Mouse (Mus musculus): ENCODE data around the gene Fars2.
"Not testable (repeated sequence)": the region's sequence is repeated elsewhere in the genome, so short reads cannot be mapped to it uniquely, and the experiment has no call there.

Gene Fars2

GRCm38 (mm10) chr13:36145601-36146000 is 28.4 kb downstream of the Fars2 start:
- no peak for DNase-seq

DNA sequence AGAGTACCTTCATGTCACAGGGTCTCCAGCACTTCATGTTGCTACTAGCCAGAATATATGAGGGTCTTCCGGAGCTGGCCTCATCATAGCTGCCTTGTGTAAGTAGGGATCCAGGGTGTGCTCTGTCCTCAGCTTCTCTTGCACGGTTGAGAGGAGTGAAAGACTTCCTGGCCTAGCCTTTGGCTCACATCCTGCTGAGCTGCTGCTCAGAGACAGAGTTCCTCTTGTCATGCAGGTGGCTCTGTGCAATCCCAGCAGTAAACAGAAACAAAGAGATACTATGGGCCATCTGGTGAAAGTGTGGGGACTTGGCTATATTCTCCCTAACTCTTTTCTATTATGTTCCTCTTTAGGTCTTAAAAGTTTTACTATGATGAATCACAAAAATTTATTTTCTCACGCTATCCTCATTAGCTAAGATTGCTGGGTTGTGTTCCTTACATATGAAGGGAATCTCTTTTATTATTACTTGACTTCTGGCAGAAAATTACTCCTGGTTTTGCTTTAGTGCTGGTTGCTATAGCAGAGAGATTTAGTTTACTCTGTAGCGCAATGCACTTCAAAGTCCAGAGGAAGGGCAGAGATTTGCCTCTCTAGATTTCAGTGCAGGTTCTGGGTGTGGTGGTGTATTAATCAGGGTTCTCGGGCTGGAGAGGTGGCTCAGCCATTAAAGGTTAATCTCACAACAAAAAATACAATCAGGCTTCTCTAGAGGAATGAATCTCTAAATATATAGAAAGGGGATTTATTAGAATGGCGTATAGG is 32.1 kb downstream of the Fars2 start:
- DNase-seq, result peak; percentile 22

- DNase-seq, result no peak
Measured at GRCm38 (mm10) chr13:36150272-36150671, 33.1 kb downstream of the Fars2 start.

DNA sequence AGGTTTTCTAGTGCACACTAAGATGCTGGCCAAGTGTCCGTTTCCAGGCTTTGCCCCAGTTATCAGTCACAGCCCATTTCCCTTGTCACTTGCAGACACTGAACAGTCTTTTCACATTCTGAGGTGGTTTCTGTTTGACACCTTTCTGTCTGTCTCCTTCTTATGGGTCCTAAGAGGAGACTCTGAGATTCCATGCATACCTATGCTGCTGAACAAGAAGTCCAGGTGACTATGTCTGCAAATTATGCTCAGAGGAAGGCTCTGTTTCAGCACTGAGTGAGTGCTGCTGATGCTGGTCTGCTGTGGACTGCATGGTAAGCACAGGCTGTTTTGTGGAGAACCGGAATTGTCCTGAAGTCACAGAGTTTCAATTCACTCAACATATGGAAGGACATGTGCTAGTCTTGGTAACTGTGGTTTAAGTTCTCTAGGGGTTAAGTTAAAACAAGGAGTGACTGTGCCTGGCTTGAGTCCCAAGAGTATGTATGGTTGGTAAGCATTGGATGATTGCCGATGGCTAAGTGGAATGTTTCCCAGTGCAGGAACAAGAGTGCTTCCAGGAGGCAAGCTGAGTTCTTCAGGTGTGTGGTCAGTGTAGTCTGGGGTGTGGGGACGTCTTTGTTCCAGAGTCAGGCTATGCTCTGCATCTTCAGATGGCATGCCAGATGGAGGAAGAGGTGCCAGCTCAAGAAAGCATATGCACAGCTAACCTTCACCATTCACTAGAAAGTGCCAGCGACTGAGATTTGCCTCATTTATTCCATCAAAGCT is 35.7 kb downstream of the Fars2 start:
- no peak for DNase-seq

- no peak for DNase-seq
Measured at GRCm38 (mm10) chr13:36156340-36156931, 39.2 kb downstream of the Fars2 start.

- DNase-seq, result no peak
Measured at GRCm38 (mm10) chr13:36163411-36163810, 46.2 kb downstream of the Fars2 start.

DNA sequence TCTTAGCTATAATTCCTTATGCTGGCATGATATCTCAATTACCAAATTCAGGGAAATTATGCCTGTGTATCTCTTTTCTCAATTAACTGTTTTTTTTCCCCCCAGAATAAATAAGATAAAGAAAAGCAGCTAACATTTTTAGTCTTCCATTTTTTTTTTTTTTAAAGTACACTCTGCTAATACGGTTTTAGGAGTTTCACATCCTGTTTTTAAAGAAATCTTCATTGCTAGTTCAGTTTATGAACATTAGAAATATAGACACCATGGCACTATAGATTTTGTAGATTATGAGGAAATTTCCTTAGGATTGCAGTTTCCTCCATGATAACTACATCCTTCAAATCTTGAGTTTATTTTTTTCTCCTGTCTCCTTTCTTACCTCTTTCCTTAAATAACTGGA is 46.7 kb downstream of the Fars2 start:
- DNase-seq, result no peak

DNA sequence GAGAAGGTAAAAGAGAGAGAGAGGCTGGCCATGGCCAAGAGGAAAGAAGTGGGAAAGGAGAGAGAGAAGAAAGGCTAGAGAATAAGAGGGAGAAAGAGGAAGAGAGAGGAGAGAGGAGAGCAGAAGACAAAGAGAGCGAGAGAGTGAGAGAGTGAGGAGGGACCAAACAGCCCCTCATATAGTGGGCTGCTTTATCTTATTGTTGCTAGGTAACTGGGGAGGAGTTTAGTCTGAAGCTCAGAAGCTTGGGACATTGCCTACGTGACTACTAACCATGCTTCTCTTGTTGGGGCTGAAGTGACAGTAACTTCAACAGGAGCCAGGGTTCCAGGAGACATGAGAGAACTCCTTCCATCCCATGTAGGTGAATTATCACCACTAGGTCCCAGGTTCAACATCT is 55.8 kb downstream of the Fars2 start:
- DNase-seq, result not testable (repeated sequence)

- DNase-seq, result peak; percentile 34
Measured at GRCm38 (mm10) chr13:36174101-36174500, 56.9 kb downstream of the Fars2 start.

- DNase-seq, result no peak
Measured at GRCm38 (mm10) chr13:36174772-36175171, 57.6 kb downstream of the Fars2 start.

DNA sequence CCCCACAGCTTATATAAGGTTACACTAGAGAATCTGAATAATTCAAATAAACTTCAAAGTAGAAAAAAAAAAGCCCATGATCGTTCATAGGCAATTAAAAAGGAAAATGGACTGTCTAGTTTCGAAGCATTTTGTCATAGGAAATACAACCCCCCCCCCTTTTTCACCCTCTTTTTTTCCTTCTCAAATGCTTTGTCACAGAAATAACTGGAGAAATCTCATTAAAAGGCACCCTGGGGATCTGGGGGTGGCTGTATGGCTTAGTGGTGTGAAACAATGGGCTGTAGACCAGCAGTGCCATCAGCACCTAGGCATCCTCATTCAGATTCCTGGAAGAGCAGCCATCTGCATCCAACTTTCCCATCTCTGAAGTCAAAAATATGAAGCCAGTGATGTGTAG is 64.0 kb downstream of the Fars2 start:
- DNase-seq, result no peak

DNA sequence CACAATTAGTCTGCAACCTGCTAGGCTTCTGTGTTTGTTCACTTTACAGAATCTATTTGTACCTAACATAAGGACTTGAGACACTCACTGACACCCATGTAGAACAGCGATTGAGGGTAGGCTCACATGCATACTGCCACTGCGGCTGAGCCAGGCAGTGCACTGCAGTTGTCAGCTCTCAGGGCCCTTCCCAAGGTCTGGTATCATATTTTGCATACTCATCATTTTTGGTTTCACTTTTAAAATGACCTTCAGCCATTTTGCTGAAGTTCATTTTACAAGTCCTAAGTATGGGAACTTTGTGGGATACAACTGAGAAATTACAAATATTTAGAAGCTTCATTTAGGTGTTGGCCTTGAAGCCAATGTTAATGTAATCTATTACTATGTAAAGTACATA is 73.4 kb downstream of the Fars2 start:
- no peak for DNase-seq

GRCm38 (mm10) chr13:36193484-36194113 is 76.4 kb downstream of the Fars2 start:
- no peak for DNase-seq

GRCm38 (mm10) chr13:36199288-36199687 is 82.1 kb downstream of the Fars2 start:
- no peak for DNase-seq

- DNase-seq, result no peak
Measured at GRCm38 (mm10) chr13:36200453-36200852, 83.2 kb downstream of the Fars2 start.

- no peak for DNase-seq
Measured at GRCm38 (mm10) chr13:36202496-36202895, 85.3 kb downstream of the Fars2 start.

GRCm38 (mm10) chr13:36203014-36203413 is 85.8 kb downstream of the Fars2 start:
- DNase-seq, result peak; percentile 30

GRCm38 (mm10) chr13:36204320-36204719 is 87.1 kb downstream of the Fars2 start:
- no peak for DNase-seq

DNA sequence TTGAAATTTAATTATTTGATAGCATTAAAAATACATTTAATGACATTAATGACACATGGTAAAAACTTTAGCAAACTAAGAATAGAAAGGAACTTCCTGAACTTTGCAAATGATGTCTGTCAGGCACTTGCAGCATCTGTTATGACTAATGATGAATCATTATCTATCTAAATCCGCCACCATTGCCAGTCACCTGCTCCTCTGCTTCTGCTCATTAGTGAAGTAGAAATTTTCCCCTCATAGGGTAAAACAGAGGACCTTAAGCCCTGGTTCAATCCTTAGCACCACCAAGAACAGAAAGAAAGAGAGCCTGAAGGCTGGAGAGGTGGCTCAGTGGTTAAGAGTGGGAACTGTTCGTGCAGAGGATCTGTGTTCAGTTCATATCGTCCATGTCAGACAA is 93.8 kb downstream of the Fars2 start:
- DNase-seq, result no peak

DNA sequence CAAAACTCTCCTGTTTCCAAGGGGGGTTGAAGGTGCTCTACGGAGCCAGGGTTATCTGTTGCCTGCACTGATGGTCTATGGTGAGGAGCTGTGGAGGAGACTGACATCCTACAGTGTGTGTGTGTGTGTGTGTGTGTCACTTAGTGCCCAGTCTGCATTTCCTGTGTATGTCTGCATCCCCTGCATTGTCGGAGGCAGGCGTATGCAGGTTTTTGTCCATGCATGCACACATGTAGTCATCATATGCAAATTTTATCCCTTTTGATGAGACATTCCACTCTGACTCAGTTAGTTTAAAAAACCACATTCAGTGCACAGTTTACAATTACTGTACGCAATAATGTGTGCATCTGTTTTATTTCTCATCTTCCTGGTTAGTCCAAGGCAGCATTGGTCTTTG is 96.8 kb downstream of the Fars2 start:
- no peak for DNase-seq

- no peak for DNase-seq
Measured at GRCm38 (mm10) chr13:36216005-36216404, 98.8 kb downstream of the Fars2 start.

DNA sequence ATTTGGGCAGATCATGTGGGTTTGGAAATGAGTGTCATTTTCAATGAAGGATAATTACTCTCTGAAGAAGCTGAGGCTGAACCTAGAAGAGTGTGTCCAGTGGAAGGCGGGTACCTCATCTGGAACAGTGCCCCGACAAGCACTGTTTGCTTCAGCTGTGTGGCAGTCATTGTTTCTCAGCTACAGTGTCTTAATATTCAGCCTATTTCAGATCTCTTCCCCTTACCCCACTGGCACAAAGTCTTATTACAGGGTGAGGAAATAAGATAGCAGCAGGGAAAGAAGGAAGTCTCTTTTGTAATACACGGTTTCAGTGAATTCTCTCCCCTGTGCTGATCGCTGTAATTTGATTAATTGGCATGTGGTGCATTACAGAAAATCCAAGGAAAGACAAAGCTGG is 101.1 kb downstream of the Fars2 start:
- DNase-seq, result no peak

- DNase-seq, result no peak
Measured at GRCm38 (mm10) chr13:36219506-36219905, 102.3 kb downstream of the Fars2 start.

- DNase-seq, result no peak
Measured at GRCm38 (mm10) chr13:36221897-36222296, 104.7 kb downstream of the Fars2 start.
